Mouse (Mus musculus) c-Kit-positive CD71-negative TER-119-negative erythroid progenitor cells, embryonic 14.5 days (primary cell): ENCODE measurements at regions not wholly inside any gene's neighbourhood (a gene's known extent, or its start where the extent isn't known, plus 50 kb on each side); places are given as distances from the start of the nearest gene placed in this dataset.

Experiments
- DNase-seq: peaks from one replicate; pipeline ENCODE4 v3.0.0-alpha.2; 2013; ENCODE audit warnings: low read depth

- DNase-seq, result no peak
Observed at GRCm38 (mm10) chr6:50713297-50713696, 59.1 kb upstream of the Npvf start.

GRCm38 (mm10) chr6:50718631-50719030, 64.4 kb upstream of the Npvf start:
- no peak for DNase-seq

DNA sequence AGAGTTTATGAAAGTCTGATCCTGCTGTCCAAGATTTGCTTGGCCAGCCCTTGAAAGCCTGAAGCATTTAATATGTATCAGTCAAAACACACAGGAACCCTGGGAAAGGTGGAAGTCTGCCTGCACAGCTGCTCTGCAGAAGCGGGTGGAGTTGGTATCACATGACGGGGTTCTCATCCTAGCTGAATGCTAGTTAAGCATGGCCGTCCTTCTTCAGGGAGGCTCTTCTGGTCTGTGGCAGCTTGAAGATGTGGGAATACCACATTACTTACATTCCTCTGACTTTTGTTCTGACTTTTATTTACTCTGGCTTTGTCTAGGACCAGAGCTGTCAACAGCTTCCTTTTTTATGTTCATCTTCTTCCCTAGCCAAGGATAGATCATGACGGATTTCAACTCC, 66.1 kb upstream of the Npvf start:
- DNase-seq, result no peak

DNA sequence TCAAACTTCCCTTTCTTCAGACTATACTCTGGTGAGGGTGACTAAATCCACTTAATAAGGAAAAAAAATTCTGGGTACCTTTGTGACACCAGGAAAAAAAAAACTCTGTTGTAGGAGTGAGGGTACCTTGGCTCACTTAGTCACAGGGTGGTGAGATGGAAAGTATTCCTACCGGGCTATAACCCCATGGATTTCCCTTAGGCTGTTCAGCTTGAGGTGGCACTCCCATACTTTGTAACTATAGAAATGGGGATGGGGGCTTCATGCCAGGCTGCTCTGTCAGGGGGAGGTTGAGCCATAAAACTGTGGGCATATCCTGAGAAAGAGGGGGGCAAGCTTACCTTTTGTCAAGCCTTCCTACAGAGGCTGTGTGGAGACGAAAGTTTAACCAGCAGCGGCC, 71.4 kb upstream of the Npvf start:
- DNase-seq, result no peak

DNA sequence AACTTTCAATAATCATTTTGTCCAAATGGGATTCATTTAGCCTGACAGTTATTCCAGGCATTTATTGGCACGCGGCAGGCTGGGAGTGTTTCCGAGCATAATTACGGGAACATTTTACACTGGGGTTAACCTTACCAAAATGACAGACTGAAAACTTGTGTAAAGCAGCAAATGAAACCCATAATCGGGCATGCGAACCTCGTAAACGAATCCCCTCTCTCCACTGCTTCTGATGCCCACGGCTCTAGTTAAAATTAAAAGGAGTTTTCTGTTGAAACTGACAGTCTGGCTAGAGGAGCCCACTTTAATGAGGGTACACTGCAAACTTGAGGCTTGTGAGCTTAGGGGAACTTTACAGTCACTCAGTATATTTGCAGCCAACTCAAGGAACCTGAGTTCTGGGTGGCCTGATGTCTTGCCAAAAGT, 71.9 kb upstream of the Npvf start:
- DNase-seq, result no peak

DNA sequence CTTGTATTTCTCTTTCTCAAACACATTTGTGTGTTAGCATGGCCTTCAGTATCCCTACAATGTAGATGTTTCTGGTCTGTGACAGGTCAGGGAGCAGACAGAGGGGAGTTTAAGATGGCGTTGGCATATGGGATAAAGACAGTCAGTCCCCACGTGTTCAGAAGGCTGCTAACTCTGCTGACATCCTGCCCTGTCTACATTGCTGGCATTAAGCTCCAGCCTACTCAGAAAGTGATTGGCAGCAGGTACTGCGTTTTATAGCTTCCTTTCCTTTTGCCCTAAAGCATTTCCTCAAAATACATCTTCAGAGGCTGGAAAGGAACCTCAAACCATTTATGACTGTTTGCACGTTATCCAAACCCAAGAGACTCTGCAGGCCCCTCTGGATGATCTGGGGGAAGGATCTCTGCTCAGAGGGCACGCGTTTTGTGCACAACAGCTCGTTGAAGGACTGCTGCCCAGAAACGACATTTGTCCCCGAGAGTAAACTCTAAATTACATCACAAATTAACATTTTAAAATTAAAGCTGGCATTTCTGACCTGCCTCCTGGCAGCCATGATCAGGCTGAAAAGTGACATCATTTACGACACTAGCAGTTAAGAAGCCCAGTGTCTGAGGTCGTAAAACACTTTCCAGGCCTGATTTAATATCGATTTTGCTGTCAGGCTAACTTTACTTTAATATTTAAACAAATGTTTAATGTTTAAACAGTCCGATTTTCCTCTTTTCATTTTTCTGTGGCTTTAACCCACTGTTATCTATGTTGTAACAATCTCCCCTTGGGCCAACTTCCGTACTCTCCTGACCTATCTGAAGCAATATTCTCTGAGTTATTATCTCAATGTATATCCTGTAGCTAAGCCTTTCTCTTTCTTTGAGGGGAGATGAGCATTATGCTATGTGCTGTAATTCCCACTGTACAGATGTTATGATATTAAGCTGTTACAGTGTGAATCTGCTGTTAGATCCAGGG, 76.8 kb upstream of the Npvf start:
- no peak for DNase-seq

DNA sequence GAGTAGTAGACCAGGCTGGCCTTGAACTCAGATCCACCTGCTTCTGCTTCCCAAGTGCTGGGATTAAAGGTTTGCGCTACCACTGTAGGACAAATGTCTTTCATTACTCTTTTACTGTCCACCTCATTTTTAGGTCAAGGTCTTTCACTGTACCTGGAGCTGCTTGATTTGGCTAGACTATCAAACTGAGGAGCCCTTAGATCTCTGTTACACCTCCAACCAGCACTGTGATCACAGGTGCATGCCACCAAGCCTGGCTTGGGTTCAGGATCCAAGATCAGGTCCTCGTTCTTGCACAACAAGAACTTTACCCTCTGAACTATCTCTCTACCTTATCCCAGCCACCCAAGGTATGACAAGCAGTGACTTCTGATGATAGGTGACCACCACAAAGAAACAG, 80.5 kb upstream of the Npvf start:
- no peak for DNase-seq

DNA sequence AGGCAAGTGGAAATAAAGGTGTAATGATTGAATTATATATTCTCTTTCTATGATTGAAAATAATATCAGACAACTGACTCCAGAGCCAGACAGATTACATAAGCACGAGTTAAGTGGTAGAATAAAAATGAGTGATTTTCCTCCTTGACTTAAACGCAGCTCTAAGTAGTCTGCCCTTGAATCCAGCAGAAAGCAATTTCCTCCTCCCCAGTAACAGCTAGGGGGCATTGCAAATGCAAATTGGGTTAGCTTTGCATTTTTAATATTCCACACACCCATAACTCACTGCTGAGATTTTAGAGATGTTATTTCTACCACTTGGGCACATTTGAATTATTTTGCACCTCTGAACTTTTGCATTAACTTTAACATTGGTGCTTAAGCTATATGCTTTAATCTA, 81.6 kb upstream of the Npvf start:
- DNase-seq, result no peak

GRCm38 (mm10) chr6:50742009-50742408, 87.8 kb upstream of the Npvf start:
- no peak for DNase-seq

GRCm38 (mm10) chr6:50744462-50745166, 90.4 kb upstream of the Npvf start:
- DNase-seq, result no peak

- DNase-seq, result no peak
Observed at GRCm38 (mm10) chr6:50753151-50753550, 98.9 kb upstream of the Npvf start.

DNA sequence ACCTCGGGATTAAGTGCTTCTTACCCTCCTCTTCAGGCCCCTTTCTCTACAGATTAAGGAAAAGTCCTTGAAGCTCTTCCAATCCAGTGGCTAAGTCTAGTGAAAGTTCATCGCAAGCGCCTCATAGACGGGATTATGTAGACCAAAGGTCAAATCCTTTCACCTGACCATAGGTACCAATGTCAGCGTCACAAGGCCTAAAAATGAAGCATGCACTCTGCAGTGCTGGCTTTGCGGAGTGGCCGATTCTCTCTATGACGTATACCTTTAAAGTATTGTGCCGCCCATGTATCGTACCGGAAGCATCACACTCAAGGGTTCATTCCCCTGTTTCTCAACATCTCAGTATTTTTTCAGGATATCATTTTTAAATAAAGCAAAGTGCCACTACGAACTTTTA, 100.5 kb upstream of the Npvf start:
- DNase-seq, result no peak

DNA sequence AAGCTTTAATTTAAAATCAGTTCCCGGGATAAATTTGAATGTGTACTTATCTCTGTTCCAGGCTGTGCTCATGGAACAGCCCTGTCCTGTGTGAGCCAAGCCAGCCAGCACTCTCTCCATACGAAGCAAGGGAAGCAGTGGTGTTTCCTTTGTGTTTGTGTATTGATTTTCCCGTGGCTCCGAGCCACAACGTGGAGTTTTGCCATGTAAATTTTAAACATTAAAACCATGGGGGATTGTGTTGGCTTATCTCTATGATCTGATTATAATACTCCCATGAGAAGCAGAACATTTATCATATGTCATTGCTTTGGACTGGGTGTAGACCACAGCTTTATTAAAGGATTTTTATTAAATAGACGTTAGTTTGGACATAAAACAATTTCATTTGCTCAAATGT, 106.1 kb upstream of the Npvf start:
- no peak for DNase-seq

DNA sequence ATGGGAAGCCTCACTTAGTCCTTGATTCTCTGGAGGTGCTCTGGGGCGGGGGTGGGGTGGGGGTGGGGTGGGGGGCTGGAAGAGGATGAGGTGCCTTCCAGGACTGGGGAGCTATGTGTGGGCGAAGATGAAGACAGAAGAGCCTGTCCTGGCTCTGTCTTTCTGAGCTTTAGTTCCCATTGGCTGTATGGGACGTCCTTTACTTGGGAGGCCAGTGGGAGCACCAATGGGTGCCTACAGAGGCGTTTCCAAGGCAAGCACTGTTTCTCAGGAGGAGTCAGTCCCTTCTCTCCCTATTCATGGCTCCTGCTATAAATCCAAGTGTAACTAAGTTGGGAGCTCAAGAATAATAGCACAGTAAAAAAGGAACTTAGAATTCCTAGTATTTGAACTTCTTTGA, 108.9 kb upstream of the Npvf start:
- DNase-seq, result no peak

DNA sequence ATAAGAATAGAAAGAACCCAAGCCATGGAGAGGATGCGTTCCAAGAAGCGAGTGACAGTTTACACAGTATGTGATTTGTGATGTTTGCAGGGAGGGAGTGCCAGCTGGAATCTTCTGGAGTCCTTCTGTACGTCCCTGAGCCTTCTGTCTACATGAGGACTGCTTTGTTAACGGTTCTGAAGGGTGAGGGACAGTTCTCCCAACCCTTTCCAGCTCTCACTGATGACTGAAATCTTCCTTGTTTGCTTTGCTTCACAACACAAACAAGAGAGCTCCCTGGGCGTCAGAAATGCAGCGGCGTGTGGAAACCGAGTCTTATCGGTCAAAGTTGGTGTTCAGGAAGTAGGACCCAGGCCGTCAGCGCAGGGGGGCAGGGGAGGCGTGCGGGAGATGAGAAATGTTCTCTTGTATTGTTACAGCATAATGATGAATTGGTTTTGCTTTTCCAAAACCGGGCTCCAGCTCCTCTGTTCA, 112.2 kb upstream of the Npvf start:
- no peak for DNase-seq

DNA sequence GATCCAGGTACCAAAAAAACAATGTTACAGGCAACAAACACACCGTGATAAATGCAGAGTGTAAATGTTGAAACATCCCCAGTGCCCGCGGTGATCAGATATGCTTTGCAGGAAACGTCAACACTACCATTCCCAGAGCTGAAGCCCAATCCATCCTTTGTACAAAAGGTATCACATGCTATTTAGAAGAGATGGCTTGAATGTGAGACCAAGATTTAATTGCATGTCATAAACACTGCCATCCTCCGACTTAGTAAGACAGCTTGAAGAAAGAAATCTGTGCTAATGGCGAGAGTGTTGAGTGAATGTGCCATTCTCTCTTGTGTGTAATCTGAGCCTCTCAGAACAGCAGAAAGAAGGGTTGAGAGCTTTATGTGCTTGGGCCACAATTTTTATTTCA, 112.9 kb upstream of the Npvf start:
- DNase-seq, result no peak

DNA sequence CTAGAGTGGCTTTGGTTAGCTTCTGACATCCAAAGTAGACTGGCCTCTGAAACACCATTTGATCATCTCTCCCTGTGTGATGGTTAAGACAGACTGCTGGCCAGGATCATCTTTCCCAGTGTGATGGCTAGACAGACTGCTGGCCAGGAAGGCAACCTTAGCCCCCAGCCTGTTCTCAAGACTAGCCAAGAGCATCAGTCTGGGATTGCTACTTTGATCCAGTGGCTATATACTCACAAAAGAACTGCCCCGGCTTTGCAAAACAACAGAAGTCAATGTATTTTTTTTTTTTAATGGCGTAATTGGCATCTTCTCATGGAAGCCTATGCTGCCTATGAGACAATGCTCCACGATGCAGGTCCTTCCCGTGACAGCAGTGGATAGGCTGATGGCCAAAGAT, 113.6 kb upstream of the Npvf start:
- DNase-seq, result no peak

DNA sequence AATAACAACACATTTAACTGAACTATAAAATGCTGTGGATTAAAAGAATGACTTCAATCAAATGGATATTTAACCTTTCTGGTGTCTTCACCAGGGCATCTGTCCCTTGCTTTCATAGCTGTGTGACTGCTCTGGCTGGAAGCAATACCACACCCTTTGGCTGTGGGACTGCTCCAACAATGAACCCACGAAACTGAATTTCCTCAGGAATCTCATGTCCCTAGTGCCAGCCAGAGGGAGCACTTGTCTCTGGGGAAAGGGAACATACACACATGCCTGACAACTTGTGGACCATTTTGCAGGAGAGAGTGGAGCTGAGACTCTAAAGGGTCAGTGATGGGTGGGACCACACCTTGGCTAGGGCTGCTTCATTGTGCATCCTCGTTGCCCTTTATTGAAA, 114.9 kb upstream of the Npvf start:
- DNase-seq, result no peak

GRCm38 (mm10) chr6:50770481-50770880, 116.2 kb upstream of the Npvf start:
- DNase-seq, result no peak

DNA sequence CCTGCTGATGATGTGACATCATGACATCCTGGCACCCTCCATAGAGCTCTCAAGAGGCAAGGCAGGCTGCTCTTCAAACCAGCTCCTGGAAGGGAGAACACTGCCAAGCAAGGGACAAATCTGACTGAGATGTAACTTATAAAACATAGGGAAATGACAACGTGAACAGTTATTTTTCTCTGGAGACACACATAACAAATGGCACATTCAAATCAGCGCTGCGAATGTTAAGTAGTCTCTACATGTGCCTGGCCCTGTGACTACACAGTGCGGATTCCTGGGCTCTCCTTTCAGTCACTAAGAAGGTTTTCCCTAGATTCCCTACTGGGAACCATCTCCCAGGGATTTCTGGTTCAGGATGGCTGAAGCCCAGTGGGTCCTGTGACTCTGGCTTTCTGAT, 121.4 kb upstream of the Npvf start:
- no peak for DNase-seq

GRCm38 (mm10) chr6:50776236-50776832, 122.1 kb upstream of the Npvf start:
- DNase-seq, result no peak

DNA sequence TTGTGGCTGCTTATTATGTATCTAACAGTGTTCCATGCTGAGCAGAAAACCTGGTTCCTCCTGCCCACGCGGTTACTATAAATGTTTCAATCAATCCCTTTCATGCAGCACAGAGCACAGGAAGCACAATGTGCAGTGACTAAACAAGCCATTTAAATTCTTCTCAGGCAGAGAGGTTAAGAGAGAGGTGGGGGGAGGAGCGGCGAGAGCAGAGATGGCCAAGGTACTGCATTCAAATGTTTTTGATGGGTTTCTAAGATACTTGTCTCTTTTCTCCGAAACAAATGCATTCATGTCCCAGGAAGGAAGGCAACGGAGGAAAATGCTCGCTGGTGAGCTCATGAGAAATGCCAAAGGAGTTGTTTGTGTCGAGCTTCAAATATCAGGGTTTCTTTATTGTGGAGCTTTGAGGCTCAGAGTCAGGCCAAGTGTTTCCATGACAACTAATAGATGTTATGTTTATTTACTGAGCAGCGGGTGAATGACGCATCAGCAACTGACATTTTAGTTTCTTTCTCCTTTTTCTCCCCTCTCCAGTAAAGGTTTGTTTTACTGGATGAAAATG, 122.8 kb upstream of the Npvf start:
- DNase-seq, result no peak

- no peak for DNase-seq
Observed at GRCm38 (mm10) chr6:50777827-50778226, 123.6 kb upstream of the Npvf start.
